Mouse (Mus musculus): ENCODE results near the gene Gm17728.
"Not testable (repeated sequence)": the region's sequence is repeated elsewhere in the genome, so short reads cannot be mapped to it uniquely, and the experiment has no call there.

Gene Gm17728

GRCm38 (mm10) chr17:9421760-9422159, at the start of gene Gm17728:
Gene Gm17728 (plus strand): TSS chr17:9422060.
- DNase-seq (ENCODE audit: low read depth in 1 of 2, low spot score in 2 of 2), result not testable (repeated sequence)

- DNase-seq (ENCODE audit: low read depth in 1 of 2, low spot score in 2 of 2), result no peak
These were observed 24.4 kb upstream of the Gm17728 start for GRCm38 (mm10) chr17:9397493-9397892.

- DNase-seq (ENCODE audit: low read depth in 1 of 2, low spot score in 2 of 2), result no peak
These were observed 23.3 kb upstream of the Gm17728 start for GRCm38 (mm10) chr17:9398551-9398950.

GRCm38 (mm10) chr17:9403991-9404390, 17.9 kb upstream of the Gm17728 start:
- DNase-seq (ENCODE audit: low read depth in 1 of 2, low spot score in 2 of 2), result no peak

- no peak for DNase-seq (ENCODE audit: low read depth in 1 of 2, low spot score in 2 of 2)
These were observed 14.2 kb upstream of the Gm17728 start for GRCm38 (mm10) chr17:9407640-9408039.

GRCm38 (mm10) chr17:9419016-9419415, 2.8 kb upstream of the Gm17728 start:
- DNase-seq (ENCODE audit: low read depth in 1 of 2, low spot score in 2 of 2), result no peak

GRCm38 (mm10) chr17:9428374-9428994, 6.6 kb downstream of the Gm17728 start:
- no peak for DNase-seq (ENCODE audit: low read depth in 1 of 2, low spot score in 2 of 2)

- no peak for DNase-seq (ENCODE audit: low read depth in 1 of 2, low spot score in 2 of 2)
These were observed 18.3 kb downstream of the Gm17728 start for GRCm38 (mm10) chr17:9439997-9440655.

- DNase-seq (ENCODE audit: low read depth in 1 of 2, low spot score in 2 of 2), result no peak
These were observed 34.5 kb downstream of the Gm17728 start for GRCm38 (mm10) chr17:9456406-9456805.

- DNase-seq (ENCODE audit: low read depth in 1 of 2, low spot score in 2 of 2), result no peak
These were observed 39.0 kb downstream of the Gm17728 start for GRCm38 (mm10) chr17:9460904-9461303.

Measured in monocyte, adult 2 months (primary cell).